Mouse (Mus musculus): ENCODE measurements around the gene Ephb3. TPM values are rescaled to one million over a fixed set of nuclear protein-coding genes. Genes with fewer than 3 reads are reported as not detected.

The Ephb3 gene
- polyA plus RNA-seq, 1 experiment from 2014 or later = 38.6 TPM

GRCm38 (mm10) chr16:21192509-21193354 lies 11.8 kb upstream of the Ephb3 start:
- H3K4me1 ChIP-seq = peaks cover 27% of the 10 kb centered on the region
- no peak overlapping the region for H3K4me3 ChIP-seq
- no peak overlapping the region for H3K27ac ChIP-seq (replicated peaks)
- no peaks in the 10 kb centered on the region for H3K9me3 ChIP-seq
- 42% methylated on average over 7 of the region's 7 CpGs for WGBS
- no peaks in the 10 kb centered on the region; the same call in 1 of the 2 replicates for H3K27me3 ChIP-seq (replicated peaks; ENCODE audit: low read depth, poor library complexity, severe bottlenecking)
- H3K36me3 ChIP-seq (replicated peaks) = no peaks in the 10 kb centered on the region
- DNase-seq (ENCODE audit: low spot score) = peak; percentile 35

GRCm38 (mm10) chr16:21194182-21194581 lies 10.4 kb upstream of the Ephb3 start:
- peaks cover 1% of the 10 kb centered on the region; the same call in 1 of the 2 replicates for H3K27me3 ChIP-seq (replicated peaks; ENCODE audit: low read depth, poor library complexity, severe bottlenecking)
- peaks cover 23% of the 10 kb centered on the region for H3K4me1 ChIP-seq
- H3K9me3 ChIP-seq = no peaks in the 10 kb centered on the region
- DNase-seq (ENCODE audit: low spot score) = no peak
- H3K36me3 ChIP-seq (replicated peaks) = no peaks in the 10 kb centered on the region
- no peak overlapping the region for H3K4me3 ChIP-seq
- 86% methylated on average over 12 of the region's 12 CpGs for WGBS
- no peak overlapping the region for H3K27ac ChIP-seq (replicated peaks)

DNA sequence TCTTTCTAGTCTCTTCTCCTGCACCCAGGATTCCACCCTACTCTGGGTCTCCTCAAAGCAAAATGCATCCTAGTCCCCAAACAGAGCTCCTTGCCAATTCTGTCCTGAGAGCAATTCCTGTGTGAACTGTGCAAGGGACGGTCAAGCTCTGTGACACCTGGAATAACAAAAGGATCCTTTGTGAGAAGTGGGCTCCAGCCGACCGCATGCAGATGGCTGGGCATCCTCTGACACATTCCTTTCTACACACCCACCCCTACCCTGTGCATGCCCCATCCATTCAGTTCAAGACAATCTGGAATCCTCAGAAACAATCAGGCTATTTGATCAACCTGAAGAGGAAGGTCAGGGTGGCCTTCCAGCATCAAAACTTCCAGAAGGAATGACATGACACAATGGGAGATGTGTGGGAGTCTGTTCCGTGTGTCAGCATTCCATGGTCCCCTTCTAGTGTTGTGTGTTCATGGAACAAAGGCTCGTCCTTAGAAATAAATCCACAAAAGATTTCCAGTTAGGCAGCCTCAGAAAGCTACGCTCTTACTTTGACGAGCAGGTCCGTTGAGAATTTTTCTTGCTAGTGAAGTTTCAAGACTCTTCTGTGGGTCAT lies 9.2 kb upstream of the Ephb3 start:
- Histone ChIP-seq H3K4me1 (peaks cover 24% of the 10 kb centered on the region), H3K27ac (replicated peaks) (no peak overlapping the region; the same call in 1 of the 2 replicates), H3K36me3 (replicated peaks) (no peaks in the 10 kb centered on the region), H3K9me3 (no peaks in the 10 kb centered on the region), H3K27me3 (replicated peaks; ENCODE audit: low read depth, poor library complexity, severe bottlenecking) (peaks cover 9% of the 10 kb centered on the region), H3K4me3 (no peak overlapping the region)
- WGBS = 53% methylated on average over 8 of the region's 8 CpGs
- DNase-seq (ENCODE audit: low spot score) = peak; percentile 10

- Histone ChIP-seq H3K9me3 (no peaks in the 10 kb centered on the region), H3K27ac (replicated peaks) (no peak overlapping the region), H3K36me3 (replicated peaks) (no peaks in the 10 kb centered on the region), H3K4me1 (peaks cover 22% of the 10 kb centered on the region), H3K27me3 (replicated peaks; ENCODE audit: low read depth, poor library complexity, severe bottlenecking) (peaks cover 14% of the 10 kb centered on the region; the same call in 1 of the 2 replicates), H3K4me3 (no peak overlapping the region)
- 90% methylated on average over 3 of the region's 3 CpGs for WGBS
- DNase-seq (ENCODE audit: low spot score) = no peak
Measured at GRCm38 (mm10) chr16:21196576-21196975, 8.0 kb upstream of the Ephb3 start.

DNA sequence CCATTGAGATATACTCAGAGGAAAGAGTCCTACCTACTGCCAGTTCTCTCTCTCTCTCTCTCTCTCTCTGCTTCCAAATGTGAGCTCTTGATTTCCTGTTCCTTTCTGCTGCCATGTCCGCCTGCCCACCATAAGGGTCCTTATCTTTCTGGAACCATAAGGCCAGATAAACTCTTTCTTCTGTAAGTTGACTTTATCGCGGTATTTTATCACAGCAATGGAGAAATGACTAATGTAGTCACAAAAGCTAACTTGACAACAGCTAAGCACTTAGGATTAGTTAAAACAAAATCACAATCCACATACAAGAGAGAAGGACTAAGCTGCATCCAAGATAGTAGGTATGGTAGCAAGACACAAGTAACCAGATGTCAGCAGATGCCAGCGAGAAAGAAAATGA lies 7.0 kb upstream of the Ephb3 start:
- no peaks in the 10 kb centered on the region for H3K9me3 ChIP-seq
- no peak overlapping the region for H3K27ac ChIP-seq (replicated peaks)
- peaks cover 21% of the 10 kb centered on the region; the same call in 1 of the 2 replicates for H3K27me3 ChIP-seq (replicated peaks; ENCODE audit: low read depth, poor library complexity, severe bottlenecking)
- DNase-seq (ENCODE audit: low spot score) = no peak
- peaks cover 19% of the 10 kb centered on the region for H3K4me1 ChIP-seq
- 92% methylated on average over 4 of the region's 4 CpGs for WGBS
- H3K4me3 ChIP-seq = no peak overlapping the region
- H3K36me3 ChIP-seq (replicated peaks) = no peaks in the 10 kb centered on the region

DNA sequence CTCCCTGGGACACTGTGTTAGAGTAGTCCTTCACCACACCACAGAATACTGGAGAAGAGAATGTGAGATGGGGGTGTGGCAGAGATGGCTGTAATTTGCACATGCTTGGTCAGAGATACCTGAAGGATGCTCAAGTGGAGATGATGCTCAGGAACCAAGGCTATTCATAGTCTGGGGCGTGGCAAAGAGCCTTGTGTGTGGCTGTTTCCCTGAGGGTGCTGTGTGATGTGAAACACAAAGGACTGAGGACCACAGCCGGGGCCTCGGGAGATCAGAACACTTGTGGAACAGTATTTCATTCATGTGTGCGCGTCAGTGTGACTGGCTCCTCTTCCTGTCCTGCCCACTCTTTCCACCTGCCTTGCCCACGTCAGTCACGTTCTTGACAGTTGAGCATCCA lies 6.5 kb upstream of the Ephb3 start:
- DNase-seq (ENCODE audit: low spot score) = no peak
- Histone ChIP-seq H3K4me1 (peaks cover 21% of the 10 kb centered on the region), H3K27ac (replicated peaks) (no peak overlapping the region), H3K27me3 (replicated peaks; ENCODE audit: low read depth, poor library complexity, severe bottlenecking) (peaks cover 26% of the 10 kb centered on the region), H3K9me3 (no peaks in the 10 kb centered on the region), H3K4me3 (no peak overlapping the region), H3K36me3 (replicated peaks) (no peaks in the 10 kb centered on the region)
- 86% methylated on average over 7 of the region's 7 CpGs for WGBS

DNA sequence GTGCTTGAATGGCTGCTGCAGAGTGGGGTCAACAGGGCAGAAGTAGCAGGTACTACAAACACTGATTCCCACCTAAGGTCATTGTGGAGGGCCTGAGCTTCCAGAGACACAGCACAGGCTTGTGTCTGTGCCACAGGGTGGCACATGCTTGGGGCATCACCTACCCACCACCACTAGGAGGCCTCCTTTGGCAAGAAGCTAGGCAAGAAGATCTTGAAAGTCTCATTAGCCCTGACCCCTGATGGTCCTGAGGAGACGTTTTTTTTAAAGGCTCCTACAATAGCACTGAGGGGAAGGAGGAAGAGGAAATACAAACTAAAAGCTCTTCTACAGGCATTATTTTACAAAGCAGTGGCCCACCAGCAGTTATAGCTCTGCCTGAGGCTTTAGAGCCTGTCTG lies 6.0 kb upstream of the Ephb3 start:
- WGBS = 3% methylated on average over 1 of the region's 1 CpGs
- DNase-seq (ENCODE audit: low spot score) = peak; percentile 38
- Histone ChIP-seq H3K27me3 (replicated peaks; ENCODE audit: low read depth, poor library complexity, severe bottlenecking) (peaks cover 30% of the 10 kb centered on the region), H3K4me3 (no peak overlapping the region), H3K9me3 (no peaks in the 10 kb centered on the region), H3K27ac (replicated peaks) (no peak overlapping the region), H3K36me3 (replicated peaks) (no peaks in the 10 kb centered on the region), H3K4me1 (peaks cover 21% of the 10 kb centered on the region)

GRCm38 (mm10) chr16:21199426-21199825 lies 5.1 kb upstream of the Ephb3 start:
- WGBS = 63% methylated on average over 8 of the region's 8 CpGs
- Histone ChIP-seq H3K36me3 (replicated peaks) (no peaks in the 10 kb centered on the region), H3K4me3 (no peak overlapping the region), H3K27me3 (replicated peaks; ENCODE audit: low read depth, poor library complexity, severe bottlenecking) (peaks cover 31% of the 10 kb centered on the region), H3K27ac (replicated peaks) (no peak overlapping the region), H3K9me3 (no peaks in the 10 kb centered on the region), H3K4me1 (peaks cover 27% of the 10 kb centered on the region)
- DNase-seq (ENCODE audit: low spot score) = no peak

DNA sequence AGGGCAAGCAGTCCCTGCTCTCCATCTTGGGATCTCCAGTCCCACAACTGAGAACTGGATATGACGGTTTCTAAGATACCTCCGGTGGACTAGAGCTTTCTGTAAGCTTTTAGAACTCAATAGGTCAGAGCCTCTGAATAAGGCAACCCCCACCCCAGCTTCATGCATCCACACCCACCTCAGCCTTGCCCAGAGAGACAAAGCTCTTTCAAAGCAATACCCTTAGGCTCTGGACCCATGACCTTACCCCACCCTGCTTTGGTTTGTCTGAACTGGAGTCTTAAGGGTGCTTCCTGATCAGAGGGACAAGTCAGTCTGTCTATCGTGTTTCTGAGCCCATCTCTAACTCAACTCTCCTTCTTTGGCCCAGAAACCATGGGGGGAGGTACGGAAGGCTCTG lies 1.8 kb upstream of the Ephb3 start:
- no peak overlapping the region for H3K27ac ChIP-seq (replicated peaks)
- no peaks in the 10 kb centered on the region for H3K9me3 ChIP-seq
- H3K27me3 ChIP-seq (replicated peaks; ENCODE audit: low read depth, poor library complexity, severe bottlenecking) = peaks cover 31% of the 10 kb centered on the region
- WGBS = 71% methylated on average over 4 of the region's 4 CpGs
- peaks cover 41% of the 10 kb centered on the region for H3K4me1 ChIP-seq
- no peak overlapping the region for H3K4me3 ChIP-seq
- DNase-seq (ENCODE audit: low spot score) = no peak
- peaks cover 8% of the 10 kb centered on the region; the same call in 1 of the 2 replicates for H3K36me3 ChIP-seq (replicated peaks)

DNA sequence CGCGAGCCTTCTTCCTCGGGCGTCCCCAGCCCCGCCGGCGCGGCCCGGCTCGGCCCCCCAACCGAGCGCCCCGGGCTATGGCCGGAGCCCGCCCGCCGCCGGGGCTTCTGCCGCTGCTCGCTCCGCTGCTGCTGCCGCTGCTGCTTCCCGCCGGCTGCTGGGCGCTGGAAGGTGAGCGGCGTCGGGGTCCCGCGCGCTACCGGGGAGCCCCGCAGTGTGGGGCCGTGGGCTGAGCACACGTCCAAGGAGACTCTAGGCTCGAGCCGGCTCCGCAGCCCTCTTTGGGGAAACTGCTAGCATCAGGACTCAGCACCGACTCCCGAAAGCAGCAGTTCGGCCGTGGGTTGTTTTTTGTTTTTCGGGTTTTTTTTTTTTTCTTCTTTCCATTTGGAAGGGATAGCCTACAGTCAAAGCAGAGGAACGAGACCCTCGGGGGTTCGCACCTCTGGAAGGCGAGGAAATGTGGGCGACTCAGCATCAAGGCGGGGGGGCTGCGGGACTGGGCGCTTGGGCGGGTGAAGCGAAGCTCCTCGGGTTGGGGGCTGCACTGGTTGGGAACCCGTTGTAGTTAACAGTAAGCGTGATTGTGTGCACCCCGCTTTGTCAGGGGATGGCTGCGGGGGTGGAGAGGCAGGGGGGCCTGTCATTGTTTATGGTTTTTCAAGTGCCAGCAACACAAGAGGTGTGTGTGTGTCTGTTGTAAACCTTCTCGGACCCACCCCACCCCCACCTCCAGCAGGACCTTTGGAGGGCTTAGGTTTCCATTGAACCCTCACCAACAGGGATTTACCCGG lies 735 bp downstream of the Ephb3 start:
- peak overlapping the region; percentile 92 for H3K27ac ChIP-seq (replicated peaks)
- WGBS = under 1% methylated on average over 60 of the region's 60 CpGs
- peak overlapping the region; percentile 84 for H3K4me3 ChIP-seq
- peaks cover 58% of the 10 kb centered on the region for H3K4me1 ChIP-seq
- peak; percentile 49 for DNase-seq (ENCODE audit: low spot score)
- H3K9me3 ChIP-seq = no peaks in the 10 kb centered on the region
- peaks cover 29% of the 10 kb centered on the region for H3K36me3 ChIP-seq (replicated peaks)
- peaks cover 27% of the 10 kb centered on the region for H3K27me3 ChIP-seq (replicated peaks; ENCODE audit: low read depth, poor library complexity, severe bottlenecking)

- 72% methylated on average over 4 of the region's 4 CpGs for WGBS
- H3K4me1 ChIP-seq = peaks cover 83% of the 10 kb centered on the region
- no peak for DNase-seq (ENCODE audit: low spot score)
- H3K27me3 ChIP-seq (replicated peaks; ENCODE audit: low read depth, poor library complexity, severe bottlenecking) = peaks cover 9% of the 10 kb centered on the region
- no peaks in the 10 kb centered on the region for H3K9me3 ChIP-seq
- H3K27ac ChIP-seq (replicated peaks) = peak overlapping the region; percentile 92
- peak overlapping the region; percentile 84 for H3K4me3 ChIP-seq
- peaks cover 39% of the 10 kb centered on the region for H3K36me3 ChIP-seq (replicated peaks)
Measured at GRCm38 (mm10) chr16:21208001-21208565, 3.5 kb downstream of the Ephb3 start.

DNA sequence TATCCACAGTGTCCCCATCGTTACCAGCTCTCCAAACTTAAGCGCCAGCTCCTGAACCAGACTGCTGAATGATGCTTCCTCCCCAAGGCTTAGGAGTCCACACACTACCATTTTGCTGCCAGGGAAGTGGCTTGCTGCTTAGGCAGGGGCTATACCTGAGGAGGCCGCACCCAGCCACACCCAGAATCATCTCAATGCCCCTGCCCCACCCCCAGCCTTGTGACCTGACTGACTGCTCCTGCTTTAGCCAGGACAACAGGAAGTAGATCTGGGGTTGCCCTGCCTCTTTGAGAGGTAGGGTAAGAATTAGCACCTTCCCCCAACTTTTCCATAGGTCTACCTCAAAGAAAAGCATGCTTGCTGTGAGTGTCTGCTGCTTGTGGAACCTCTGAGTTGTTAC lies 4.7 kb downstream of the Ephb3 start:
- peaks cover 49% of the 10 kb centered on the region for H3K36me3 ChIP-seq (replicated peaks)
- H3K27ac ChIP-seq (replicated peaks) = peak overlapping the region; percentile 92
- 92% methylated on average over 3 of the region's 3 CpGs for WGBS
- H3K4me3 ChIP-seq = peak overlapping the region; percentile 84
- no peak for DNase-seq (ENCODE audit: low spot score)
- 0 out of 2 replicates have a peak, but pooled peaks cover 4% of the 10 kb centered on the region for H3K27me3 ChIP-seq (replicated peaks; ENCODE audit: low read depth, poor library complexity, severe bottlenecking)
- H3K9me3 ChIP-seq = no peaks in the 10 kb centered on the region
- H3K4me1 ChIP-seq = peaks cover 81% of the 10 kb centered on the region
